Mouse (Mus musculus) limb, embryonic 14.5 days (tissue): ENCODE measurements at regions not wholly inside any gene's neighbourhood (a gene's known extent, or its start where the extent isn't known, plus 50 kb on each side); places are given as distances from the start of the nearest gene placed in this dataset.

ENCODE experiments used
- ATAC-seq: fragments of 200-750 bp; cut with Nextera tagmentation; 2 replicates; pipeline ENCODE4 v1.8.0; 2017; ENCODE audit warnings: low read depth, moderate number of reproducible peaks, moderate TSS enrichment; ENCODE audit not compliant: low FRiP score
- DNase-seq: peaks from one replicate; pipeline ENCODE4 v3.0.0-alpha.2; 2015; ENCODE audit warnings: low spot score
- H3K27ac ChIP-seq: fragments of 300-500 bp; sonication (generic); replicated peaks from 2 replicates; pipeline ENCODE4 v1.5.1; 2014; ENCODE audit warnings: low read depth, mild to moderate bottlenecking, low read length, moderate library complexity, mixed read lengths
- H3K27me3 ChIP-seq: fragments of 300-500 bp; sonication (generic); 2 replicates; pipeline ENCODE4 v1.6.1; 2014; ENCODE audit warnings: low read length, mixed read lengths; ENCODE audit not compliant: control insufficient read depth, insufficient read depth
- H3K36me3 ChIP-seq: fragments of 300-500 bp; sonication (generic); 2 replicates; pipeline ENCODE4 v1.6.1; 2014; ENCODE audit warnings: mild to moderate bottlenecking, low read length, moderate library complexity, mixed read lengths; ENCODE audit not compliant: control insufficient read depth, insufficient read depth
- H3K4me1 ChIP-seq: fragments of 300-500 bp; sonication (generic); 2 replicates; pipeline ENCODE4 v1.6.1; 2014; ENCODE audit warnings: antibody characterized with exemption, low read length, mixed read lengths; ENCODE audit not compliant: control insufficient read depth, insufficient read depth
- H3K4me2 ChIP-seq: fragments of 300-500 bp; sonication (generic); replicated peaks from 2 replicates; pipeline ENCODE4 v1.6.1; 2014; ENCODE audit warnings: low read depth, mild to moderate bottlenecking, low read length, moderate library complexity; ENCODE audit not compliant: severe bottlenecking
- H3K4me3 ChIP-seq: fragments of 300-500 bp; sonication (generic); replicated peaks from 2 replicates; pipeline ENCODE4 v1.5.1; 2014; ENCODE audit warnings: low read length
- H3K9ac ChIP-seq: fragments of 300-500 bp; sonication (generic); 2 replicates; pipeline ENCODE4 v1.6.1; 2014; ENCODE audit warnings: mild to moderate bottlenecking, low read depth, low read length, moderate library complexity; ENCODE audit not compliant: severe bottlenecking
- H3K9me3 ChIP-seq: fragments of 300-500 bp; sonication (generic); 2 replicates; pipeline ENCODE4 v1.6.1; 2016; ENCODE audit warnings: low read length; ENCODE audit not compliant: control insufficient read depth
- POLR2A ChIP-seq: fragments of 200-500 bp; IDR thresholded peaks from 2 replicates; pipeline ENCODE4 v1.8.0; 2012; ENCODE audit warnings: inconsistent platforms, mild to moderate bottlenecking, moderate library complexity, borderline replicate concordance; ENCODE audit not compliant: insufficient read depth, insufficient read length; ENCODE audit errors: extremely low read depth
- WGBS: fragments of 180-500 bp; shearing (Covaris S2); extraction: QIAGEN DNeasy Blood & Tissue Kit; methylation state at CpG from one replicate; pipeline ENCODE4 v1.1.7; 2014; 5-methylcytosine and 5-hydroxymethylcytosine counted together

DNA sequence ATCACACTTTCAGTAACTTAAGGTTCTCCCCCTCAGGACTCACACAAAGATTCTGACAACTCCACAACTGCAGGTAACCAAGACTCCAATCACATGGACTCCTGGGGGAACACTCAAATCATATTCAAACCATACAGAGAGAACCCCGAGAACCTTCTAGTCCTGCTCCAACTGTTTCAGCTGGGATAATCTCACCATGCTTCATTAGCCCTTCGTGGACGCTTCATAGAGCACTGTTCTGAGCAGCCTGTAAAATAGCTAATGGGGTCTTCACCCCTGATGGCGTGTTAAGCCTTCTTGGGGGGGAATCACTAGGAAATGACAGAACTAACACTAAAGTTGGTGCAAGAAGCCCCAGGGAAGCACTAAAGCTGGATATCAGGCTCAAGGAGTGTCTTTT is 510.7 kb downstream of the Rwdd3 start:
- no peaks in the 10 kb centered on the region for H3K36me3 ChIP-seq
- H3K4me3 ChIP-seq = no peak overlapping the region
- DNase-seq (no peak), ATAC-seq (no peak)
- no peaks in the 10 kb centered on the region for H3K9me3 ChIP-seq
- H3K4me1 ChIP-seq = no peaks in the 10 kb centered on the region
- no peak overlapping the region for H3K9ac ChIP-seq
- no peak for TF ChIP-seq POLR2A
- no peak overlapping the region for H3K4me2 ChIP-seq
- WGBS = 64% methylated on average over 4 of the region's 4 CpGs
- H3K27ac ChIP-seq = no peak overlapping the region
- H3K27me3 ChIP-seq = no peaks in the 10 kb centered on the region

DNA sequence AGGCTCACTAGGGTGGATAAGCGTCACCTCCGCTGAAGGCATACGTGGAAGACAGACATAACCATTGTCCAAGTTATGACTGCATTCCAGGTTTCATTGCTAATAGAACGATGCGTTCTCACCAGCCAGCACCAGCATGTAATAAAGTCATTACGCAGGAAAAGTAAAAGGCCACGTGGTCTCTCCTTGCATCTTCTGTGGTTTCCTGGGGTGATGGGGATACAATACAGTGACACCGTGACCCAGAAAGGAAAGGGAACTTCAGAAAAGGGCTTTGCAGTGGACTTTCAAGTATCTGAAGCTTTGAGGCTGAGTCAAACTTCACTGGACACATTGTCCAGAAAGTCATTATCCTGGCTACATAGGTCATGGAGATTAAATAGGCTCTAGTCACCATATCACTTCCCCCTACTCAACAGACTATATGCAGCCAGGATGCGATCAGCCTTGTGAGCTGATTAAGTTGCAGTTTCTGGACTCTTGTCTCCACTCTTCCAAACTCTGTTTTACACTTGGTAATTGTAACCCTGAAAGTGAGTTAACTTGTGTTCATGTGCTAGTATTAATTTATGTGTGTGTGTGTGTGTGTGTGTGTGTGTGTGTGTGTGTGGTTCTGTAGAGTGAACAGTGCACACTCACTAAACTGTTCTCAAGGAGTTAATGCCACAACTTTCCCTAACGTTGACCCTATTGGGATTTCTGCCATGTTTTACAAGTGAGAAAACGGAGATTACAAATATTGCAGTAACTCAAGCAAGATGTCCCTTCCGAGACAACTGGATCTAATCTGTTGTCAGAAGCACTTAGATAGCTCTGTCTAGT is 522.2 kb downstream of the Rwdd3 start:
- Histone ChIP-seq H3K4me1 (no peaks in the 10 kb centered on the region), H3K9me3 (no peaks in the 10 kb centered on the region), H3K9ac (no peak overlapping the region), H3K27me3 (no peaks in the 10 kb centered on the region), H3K4me2 (no peak overlapping the region), H3K36me3 (no peaks in the 10 kb centered on the region), H3K4me3 (no peak overlapping the region), H3K27ac (no peak overlapping the region)
- ATAC-seq (no peak), DNase-seq (no peak)
- TF ChIP-seq POLR2A = no peak
- 64% methylated on average over 12 of the region's 12 CpGs for WGBS

DNA sequence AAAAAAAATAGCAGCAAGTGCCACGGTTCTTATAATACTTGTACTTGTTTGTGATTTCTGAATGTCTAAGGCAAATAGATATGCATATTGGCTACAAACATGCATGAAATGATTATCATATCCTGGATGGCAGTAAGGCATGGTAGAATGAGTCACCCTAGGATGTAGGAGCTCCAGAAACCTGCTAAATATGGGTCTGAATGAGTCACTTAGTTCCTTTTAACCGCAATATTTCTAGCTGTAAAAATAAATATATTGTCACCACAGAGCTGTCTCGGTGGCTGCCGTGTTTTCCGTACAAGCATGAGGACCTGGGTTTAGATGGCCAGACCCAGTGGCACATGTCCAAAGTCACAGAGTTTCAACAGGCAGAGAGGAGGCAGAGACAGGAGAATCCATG is 523.1 kb downstream of the Rwdd3 start:
- ATAC-seq (no peak), DNase-seq (no peak)
- H3K4me1 ChIP-seq = no peaks in the 10 kb centered on the region

DNA sequence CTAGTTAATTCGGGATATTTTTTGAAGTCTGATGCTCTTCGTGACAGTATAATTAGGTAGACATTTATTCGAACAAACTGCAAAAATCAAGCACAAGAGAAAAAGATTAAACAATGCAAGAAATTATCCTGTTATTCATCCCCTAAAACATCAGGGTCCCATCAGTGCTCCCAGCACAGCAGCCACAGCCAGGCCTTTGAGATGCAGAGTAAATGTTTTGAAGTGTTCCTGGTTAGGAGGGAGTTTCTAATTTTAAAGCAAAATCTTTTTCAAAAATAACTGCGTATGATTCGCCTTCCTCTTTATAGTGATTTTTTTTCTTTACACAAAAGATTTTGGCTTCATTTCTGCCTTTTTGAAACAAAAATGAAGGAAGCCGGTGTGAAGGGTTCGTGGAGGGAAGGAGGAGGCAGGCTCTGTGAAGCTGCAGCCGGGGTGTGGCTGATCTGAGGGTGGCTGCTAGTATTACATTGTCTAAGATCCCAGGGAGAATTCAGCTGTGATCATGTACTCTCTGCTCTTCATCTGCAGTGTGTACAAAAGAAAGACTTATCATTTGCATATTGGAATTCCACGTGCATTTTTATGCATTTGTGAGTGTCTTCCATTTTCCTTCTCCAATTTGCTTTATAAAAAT is 534.7 kb downstream of the Rwdd3 start:
- ATAC-seq = no peak
- H3K27ac ChIP-seq = no peak overlapping the region
- WGBS = 74% methylated on average over 9 of the region's 9 CpGs
- H3K4me3 ChIP-seq = no peak overlapping the region
- H3K9ac ChIP-seq = no peak overlapping the region
- TF ChIP-seq POLR2A = no peak
- H3K27me3 ChIP-seq = no peaks in the 10 kb centered on the region
- H3K4me1 ChIP-seq = no peaks in the 10 kb centered on the region
- DNase-seq = no peak
- no peak overlapping the region for H3K4me2 ChIP-seq
- H3K9me3 ChIP-seq = no peaks in the 10 kb centered on the region
- H3K36me3 ChIP-seq = no peaks in the 10 kb centered on the region

More for the DNA sequence above, 523.1 kb downstream of the Rwdd3 start:
- WGBS = 91% methylated on average over 5 of the region's 5 CpGs
- Histone ChIP-seq H3K9ac (no peak overlapping the region), H3K4me3 (no peak overlapping the region), H3K27me3 (no peaks in the 10 kb centered on the region), H3K9me3 (no peaks in the 10 kb centered on the region), H3K4me2 (no peak overlapping the region), H3K36me3 (no peaks in the 10 kb centered on the region), H3K27ac (no peak overlapping the region)
- TF ChIP-seq POLR2A = no peak

DNA sequence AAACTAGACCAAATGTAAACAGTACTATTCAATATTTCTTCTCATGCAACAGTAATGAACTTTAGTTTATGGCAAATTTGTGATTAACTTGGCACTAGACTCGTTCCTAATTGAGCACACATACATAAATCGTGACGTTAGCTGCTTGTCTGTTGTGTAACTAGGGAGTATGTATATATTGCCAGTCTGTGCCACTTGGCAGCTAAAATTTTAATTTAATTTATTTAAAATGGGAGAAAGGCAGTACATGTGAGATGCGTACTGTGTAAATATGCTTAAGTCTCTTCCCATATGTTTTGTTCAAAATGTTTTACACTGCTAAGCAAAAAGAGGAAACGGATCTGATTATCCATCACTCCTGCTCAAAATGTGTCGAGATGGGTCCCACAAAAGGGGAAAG is 553.1 kb downstream of the Rwdd3 start:
- WGBS = 75% methylated on average over 6 of the region's 6 CpGs
- no peak overlapping the region for H3K27ac ChIP-seq
- no peak overlapping the region for H3K9ac ChIP-seq
- no peaks in the 10 kb centered on the region for H3K4me1 ChIP-seq
- no peak for TF ChIP-seq POLR2A
- no peaks in the 10 kb centered on the region for H3K9me3 ChIP-seq
- H3K36me3 ChIP-seq = no peaks in the 10 kb centered on the region
- ATAC-seq = no peak
- H3K27me3 ChIP-seq = no peaks in the 10 kb centered on the region
- DNase-seq = no peak
- H3K4me2 ChIP-seq = no peak overlapping the region
- no peak overlapping the region for H3K4me3 ChIP-seq
